Mouse (Mus musculus) cerebellum, adult 18-20 months (tissue): ENCODE data around the gene Gucy2e.

ENCODE experiments used
- DNase-seq, 2 experiments: peaks; one replicate each; pipeline ENCODE4 v3.0.0; 2021

The Gucy2e gene

DNA sequence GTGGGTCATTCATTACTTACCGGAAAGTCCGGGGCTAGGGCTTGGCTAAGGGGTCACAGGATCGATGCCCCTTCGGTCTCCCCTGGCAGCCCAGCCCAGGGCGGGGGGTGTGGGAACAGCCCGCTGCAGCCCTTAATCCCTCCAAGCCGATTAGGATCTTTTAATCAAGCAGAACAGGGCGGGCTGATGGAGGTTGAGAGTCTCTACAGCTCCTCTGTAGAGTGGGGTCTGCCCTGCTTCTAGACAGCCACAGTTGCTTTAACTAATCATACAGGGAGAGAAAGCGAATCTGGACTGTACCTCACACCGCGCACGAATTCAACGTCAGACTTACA lies at the start of gene Gucy2e:
Gene Gucy2e (minus strand): TSS at position 111 of the 335 bp plus-strand sequence.
- DNase-seq = no peak

DNA sequence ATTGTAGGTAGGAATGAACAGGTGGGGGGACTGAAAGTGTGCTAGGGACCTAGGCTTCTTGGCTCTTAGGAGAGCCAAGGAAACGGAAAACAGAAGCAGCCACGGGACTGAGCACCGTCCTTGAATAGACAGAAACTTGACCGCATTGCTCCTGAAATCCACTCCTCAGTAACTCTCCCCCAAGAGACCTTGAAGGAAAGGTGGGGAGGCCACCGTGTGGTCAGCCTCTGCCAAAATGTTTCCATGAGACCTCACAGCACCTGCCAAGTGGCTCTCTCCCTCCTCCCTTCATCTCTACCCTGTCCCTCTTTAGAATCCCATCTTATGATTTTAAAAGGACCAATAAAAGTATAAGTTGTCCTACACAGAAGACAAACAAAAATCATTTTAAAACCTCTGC lies 40.4 kb upstream of the Gucy2e start:
- DNase-seq = no peak

GRCm38 (mm10) chr11:69276081-69276480 lies 39.2 kb upstream of the Gucy2e start:
- no peak for DNase-seq

DNA sequence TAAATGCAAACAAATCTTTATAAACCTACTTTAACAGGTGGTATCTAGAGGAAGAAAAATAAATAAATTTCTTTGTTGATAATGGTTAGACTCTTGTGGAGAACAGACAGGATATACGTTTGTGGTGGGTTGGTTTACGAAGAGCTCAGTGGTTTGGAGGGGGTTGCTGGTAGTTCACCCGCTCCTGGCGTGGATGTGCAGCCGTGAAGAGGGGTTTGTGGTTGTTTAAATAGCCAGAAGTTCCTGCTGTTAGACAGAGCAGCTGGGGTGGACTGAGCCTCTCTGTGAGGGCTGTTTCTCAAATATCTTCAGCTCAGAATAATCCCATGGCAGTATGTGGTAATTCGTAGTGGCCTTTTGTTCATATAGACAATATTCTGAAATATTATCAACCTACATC lies 38.8 kb upstream of the Gucy2e start:
- no peak for DNase-seq

DNA sequence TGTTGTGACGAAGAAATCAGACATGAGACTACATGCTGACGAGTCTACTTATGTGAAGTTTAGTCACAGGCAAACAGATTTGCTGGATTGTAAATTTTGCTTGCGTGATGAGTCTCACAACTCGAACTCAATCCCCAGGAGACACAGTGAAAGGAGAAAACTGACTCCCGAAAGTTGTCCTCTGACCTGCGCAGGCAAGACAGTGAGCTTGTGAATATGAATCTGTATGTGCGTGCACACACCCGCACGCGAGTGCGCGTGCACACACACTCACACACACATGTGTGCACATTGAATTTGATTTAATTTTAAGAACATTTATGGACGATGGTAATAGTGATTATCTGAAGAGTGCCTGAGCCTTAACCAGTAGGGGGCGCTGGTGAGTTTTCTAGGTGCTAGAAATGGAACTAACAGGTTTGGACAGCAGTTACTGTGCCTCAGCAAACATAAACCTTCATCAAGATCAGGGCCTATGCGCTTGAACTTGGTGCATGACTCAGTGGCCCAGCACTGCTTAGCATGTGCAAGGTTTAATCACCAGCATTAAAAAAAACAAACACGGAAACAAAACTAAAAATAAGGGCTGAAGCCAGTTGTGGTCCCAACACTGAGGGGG lies 35.4 kb upstream of the Gucy2e start:
- DNase-seq = peak; percentile 80 to 86

- DNase-seq = peak; percentile 84 to 87
Measured at GRCm38 (mm10) chr11:69269575-69269974, 32.7 kb upstream of the Gucy2e start.

DNA sequence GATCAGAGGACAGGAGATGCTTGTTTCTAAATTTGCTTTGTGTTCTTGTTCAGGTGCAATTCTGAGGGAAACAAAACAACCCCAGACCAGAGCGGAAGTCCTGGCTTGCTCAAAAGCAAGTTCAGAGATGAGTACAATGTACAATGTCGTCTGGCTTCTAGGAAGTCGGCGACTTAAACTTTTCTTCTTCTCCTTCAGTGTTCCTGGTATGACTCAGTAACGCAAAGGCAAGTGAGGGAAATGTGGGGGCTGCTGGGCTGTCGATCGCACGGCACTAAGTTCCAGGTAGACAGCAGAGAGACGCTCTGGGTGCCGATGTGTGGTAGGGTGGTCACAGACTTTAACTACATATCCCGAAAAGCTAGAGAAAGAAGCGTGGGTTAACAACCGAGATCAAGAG lies 31.3 kb upstream of the Gucy2e start:
- no peak for DNase-seq

DNA sequence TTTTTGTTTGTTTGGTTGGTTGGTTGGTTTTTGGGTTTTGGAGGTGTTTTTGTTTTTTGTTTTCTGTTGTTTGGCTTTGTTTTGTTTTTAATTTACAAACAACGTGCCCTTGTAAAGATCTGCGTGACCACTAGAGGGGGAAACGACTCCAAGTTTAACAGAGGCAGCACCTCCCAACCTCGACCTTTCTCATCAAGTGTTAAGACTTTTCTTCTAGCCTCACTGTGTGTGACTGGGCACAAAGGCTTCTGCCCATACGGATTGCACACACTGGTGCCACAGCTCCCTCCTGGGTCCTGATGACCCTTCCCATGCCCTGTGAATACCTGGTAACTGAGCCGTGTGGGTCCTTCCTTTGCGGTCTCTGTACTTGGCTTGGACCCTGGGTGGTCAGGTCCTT lies 30.5 kb upstream of the Gucy2e start:
- DNase-seq = peak in 1 of 2 experiments; percentile 19

GRCm38 (mm10) chr11:69266253-69266652 lies 29.4 kb upstream of the Gucy2e start:
- peak; percentile 65 to 67 for DNase-seq

DNA sequence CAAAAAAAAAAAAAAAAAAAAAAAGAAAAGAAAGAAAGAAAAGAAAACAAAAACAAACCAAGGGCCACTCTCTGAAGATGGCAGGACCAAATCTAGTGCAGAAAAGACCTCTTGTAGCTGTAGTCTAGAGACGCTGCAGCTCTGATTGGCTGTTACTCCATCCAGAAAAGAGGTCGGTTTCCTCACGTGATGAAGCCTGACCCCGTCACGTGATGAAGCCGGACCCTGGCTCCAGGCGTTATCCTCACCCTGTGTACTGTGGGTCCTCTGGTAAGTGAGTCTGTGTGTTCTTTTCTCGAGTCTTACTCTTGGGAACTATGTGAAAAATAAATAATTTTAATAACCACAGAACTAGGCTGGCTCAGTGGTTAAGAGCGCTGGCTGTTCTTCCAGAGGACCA lies 28.6 kb upstream of the Gucy2e start:
- DNase-seq = no peak

- DNase-seq = no peak
Measured at GRCm38 (mm10) chr11:69264276-69264675, 27.4 kb upstream of the Gucy2e start.

GRCm38 (mm10) chr11:69260111-69260510 lies 23.3 kb upstream of the Gucy2e start:
- no peak for DNase-seq

DNA sequence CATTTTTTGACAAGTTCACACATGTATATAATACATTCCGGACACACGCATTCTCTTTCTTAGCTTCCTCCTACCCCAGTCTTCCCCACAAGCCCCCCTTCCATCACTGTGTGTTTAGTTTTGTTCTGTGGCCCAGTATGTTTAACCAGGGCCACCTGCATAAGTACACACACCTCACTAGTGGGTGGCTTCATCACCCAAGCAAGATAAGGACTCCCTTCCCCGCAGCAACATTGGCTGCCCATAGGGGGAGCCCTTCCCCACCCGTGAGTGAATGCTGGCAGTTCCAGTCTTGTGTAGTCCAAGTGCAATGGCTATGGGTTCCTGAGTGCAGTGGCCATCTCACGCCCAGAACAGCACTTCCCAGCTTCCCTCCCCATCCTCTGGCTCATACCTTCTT lies 21.5 kb upstream of the Gucy2e start:
- DNase-seq = peak; percentile 58 to 60

DNA sequence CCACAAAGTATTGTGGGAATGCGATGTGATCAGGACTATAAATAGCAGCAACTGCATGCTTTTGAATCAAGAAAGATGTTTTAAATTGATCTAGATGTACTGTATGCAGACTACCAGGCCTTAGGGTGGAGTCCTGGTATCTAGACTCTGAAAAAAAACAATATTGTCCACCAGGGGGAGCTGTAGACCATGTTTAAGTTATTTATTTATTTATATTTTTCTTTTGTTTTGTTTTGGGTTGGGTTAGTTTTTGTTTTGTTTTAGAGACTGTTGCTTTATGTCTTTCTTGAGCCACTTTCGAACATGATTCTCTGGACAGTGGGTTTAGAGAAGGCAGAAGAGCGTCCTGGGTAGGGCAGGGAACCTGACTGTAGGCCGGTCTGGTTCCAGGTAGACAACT lies 21.0 kb upstream of the Gucy2e start:
- peak in 1 of 2 experiments; percentile 40 for DNase-seq

- no peak for DNase-seq
Measured at GRCm38 (mm10) chr11:69257072-69257471, 20.2 kb upstream of the Gucy2e start.

DNA sequence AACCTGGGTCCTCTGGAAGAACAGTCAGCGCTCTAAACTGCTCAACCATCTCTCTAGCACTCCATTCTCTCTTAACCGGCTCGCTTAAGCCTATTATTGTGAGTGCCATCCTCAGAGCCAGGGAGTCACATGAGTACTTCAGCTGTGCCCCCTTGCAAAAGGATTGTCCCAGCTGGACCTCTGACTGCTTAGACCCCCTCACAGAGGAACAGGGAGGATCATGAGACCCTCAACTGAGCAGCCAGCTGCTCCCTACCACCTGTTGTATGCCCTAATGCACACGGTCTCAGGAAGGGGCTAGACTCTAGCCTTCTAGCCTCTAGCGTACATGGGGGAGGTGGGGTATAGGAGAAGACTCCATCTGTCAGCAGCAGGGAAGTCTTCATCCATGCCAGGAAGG lies 18.0 kb upstream of the Gucy2e start:
- DNase-seq = no peak

- no peak for DNase-seq
Measured at GRCm38 (mm10) chr11:69253131-69253530, 16.3 kb upstream of the Gucy2e start.

DNA sequence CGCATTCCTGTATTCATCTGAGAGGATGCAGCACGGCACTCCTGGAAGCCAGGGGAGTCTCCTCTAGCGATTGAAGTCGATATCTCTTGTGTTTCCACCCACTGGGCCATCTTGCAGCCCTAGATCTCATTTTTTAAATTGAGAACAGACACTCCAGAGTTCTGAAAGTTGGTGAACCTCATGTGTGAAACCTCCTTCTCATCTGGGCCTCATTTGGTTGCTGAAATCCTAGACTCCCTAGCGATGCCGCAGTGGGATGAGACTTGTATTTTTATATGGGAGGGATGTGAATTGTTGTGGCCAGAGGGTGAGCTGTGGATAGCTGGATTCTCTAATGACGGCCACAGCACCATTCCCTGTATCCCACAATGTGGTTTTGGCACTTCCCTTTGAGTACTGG lies 15.1 kb upstream of the Gucy2e start:
- DNase-seq = no peak

- DNase-seq = no peak
Measured at GRCm38 (mm10) chr11:69251135-69251842, 14.5 kb upstream of the Gucy2e start.

DNA sequence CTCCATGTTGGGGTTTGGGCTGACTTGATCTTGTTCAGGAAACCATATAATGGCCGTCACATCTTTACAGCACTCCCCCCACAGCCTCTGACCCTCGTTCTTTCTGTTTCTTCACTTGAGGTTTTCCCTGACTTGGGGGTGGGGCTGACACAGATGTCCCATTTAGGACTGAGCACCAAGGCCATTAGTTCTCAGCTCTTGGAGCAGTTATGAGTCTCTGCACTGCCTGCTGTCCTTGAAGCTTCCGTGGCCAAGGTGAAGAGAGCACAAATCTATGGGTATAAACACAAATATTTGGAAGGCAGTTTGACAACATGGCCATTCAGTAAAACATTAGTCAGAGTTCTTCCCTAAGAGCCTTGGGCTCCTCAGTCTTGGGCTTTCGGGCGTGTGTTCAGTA lies 13.3 kb upstream of the Gucy2e start:
- no peak for DNase-seq

DNA sequence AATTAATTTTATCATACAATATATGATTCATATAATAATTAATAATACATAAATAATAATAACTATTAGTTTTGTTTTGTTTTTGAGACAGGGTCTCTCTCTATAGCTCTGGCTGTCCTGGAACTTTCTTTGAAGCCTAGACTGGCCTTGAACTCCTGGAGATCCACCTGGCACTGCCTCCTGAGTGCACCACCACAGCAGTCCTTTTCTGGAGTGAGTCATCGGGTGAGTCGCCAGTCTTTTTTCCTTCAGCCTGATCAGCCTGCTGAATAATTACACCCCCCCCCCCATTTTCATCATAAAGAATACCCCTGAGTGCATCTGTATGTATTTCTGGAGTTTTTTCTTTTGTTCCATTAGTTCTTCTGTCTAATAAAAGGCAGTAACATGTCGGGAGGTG lies 12.3 kb upstream of the Gucy2e start:
- no peak for DNase-seq

GRCm38 (mm10) chr11:69245643-69246042 lies 8.8 kb upstream of the Gucy2e start:
- DNase-seq = no peak

DNA sequence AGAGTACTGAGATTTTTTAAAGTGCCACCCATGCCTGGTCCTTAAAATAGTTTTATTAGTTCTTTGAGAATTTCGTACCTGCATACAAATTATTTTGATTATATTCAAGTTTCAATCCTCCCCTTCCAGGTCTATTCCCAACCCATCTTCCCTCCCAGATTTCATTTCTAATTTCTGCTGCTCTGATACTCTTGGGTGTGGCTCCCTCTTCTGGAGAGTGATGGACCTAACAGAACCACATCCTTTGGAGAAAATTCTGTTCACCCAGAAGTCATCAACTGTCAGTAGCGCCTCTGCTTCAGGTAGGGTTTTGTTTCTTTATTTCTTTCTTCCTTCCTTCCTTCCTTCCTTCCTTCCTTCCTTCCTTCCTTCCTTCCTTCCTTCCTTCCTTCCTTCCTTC lies 8.1 kb upstream of the Gucy2e start:
- peak; percentile 61 to 70 for DNase-seq

GRCm38 (mm10) chr11:69236061-69236925 lies 543 bp downstream of the Gucy2e start:
- DNase-seq = no peak
